ENCODE assay signal across 9 mouse cellular contexts in genomic region chrX:139610765-139611300, GRCm38 (mm10). TPM values are rescaled to one million over a fixed set of nuclear protein-coding genes. Genes with fewer than 3 reads are reported as not detected.
DNase-seq lines count a peak whose midpoint lies in the region; ATAC-seq and TF ChIP-seq lines count a peak whose summit lies in the region.
"Had no signal": no experiment of that assay in that cellular context is flagged by ENCODE, and none has a peak within 500 bp of the region (broad histone marks: within the 10 kb centered on the region; RNA-seq: fewer than 3 reads in every experiment).

No protein-coding gene starts in this region.

- TF ChIP-seq CTCF in liver, adult 2 months (IDR thresholded peaks at IDR 0.05; ENCODE audit: low read depth, low read length) = no peak

- no peaks in the 10 kb centered on the region for H3K36me3 ChIP-seq in heart, embryonic 13.5 days
- H3K36me3 ChIP-seq in liver, adult 2 months (ENCODE audit: control insufficient read depth, insufficient read depth, low read length) = no peaks in the 10 kb centered on the region
- H3K36me3 ChIP-seq in neural tube, embryonic 13.5 days = no peaks in the 10 kb centered on the region

- TF ChIP-seq POLR2A in liver, adult 2 months (IDR thresholded peaks at IDR 0.05; ENCODE audit: extremely low read depth, insufficient read depth, low read length) = no peak

- peak overlapping the region; percentile 86 for H3K9ac ChIP-seq in heart, embryonic 13.5 days
- peak overlapping the region; percentile 93 for H3K9ac ChIP-seq in liver, adult 2 months (ENCODE audit: low read depth, low read length)
- H3K9ac ChIP-seq in neural tube, embryonic 13.5 days = peak overlapping the region; percentile 72

- ATAC-seq in heart, embryonic 13.5 days (ENCODE audit: extremely low read depth, insufficient number of reproducible peaks, low FRiP score, low TSS enrichment) = no peak
- peak; percentile 91 for ATAC-seq in neural tube, embryonic 13.5 days (ENCODE audit: low read depth)

- peak overlapping the region; percentile 69 for H3K4me3 ChIP-seq in heart, embryonic 13.5 days
- H3K4me3 ChIP-seq in liver, adult 2 months (ENCODE audit: insufficient read depth, low read depth, low read length) = peak overlapping the region; percentile 96
- H3K4me3 ChIP-seq in neural tube, embryonic 13.5 days = peak overlapping the region; percentile 56

- peak overlapping the region; percentile 69 for H3K4me2 ChIP-seq in heart, embryonic 13.5 days
- H3K4me2 ChIP-seq in neural tube, embryonic 13.5 days = peak overlapping the region; percentile 69

- WGBS in heart, embryonic 13.5 days = 17% methylated on average over 45 of the region's 54 CpGs
- under 1% methylated on average over 53 of the region's 54 CpGs for WGBS in liver, adult 2 months
- 26% methylated on average over 33 of the region's 54 CpGs for WGBS in neural tube, embryonic 13.5 days

- no peaks in the 10 kb centered on the region for H3K9me3 ChIP-seq in heart, embryonic 13.5 days
- H3K9me3 ChIP-seq in neural tube, embryonic 13.5 days = no peaks in the 10 kb centered on the region

- peak overlapping the region; percentile 63 for H3K27ac ChIP-seq in heart, embryonic 13.5 days (replicated peaks)
- peak overlapping the region; percentile 86 for H3K27ac ChIP-seq in liver, adult 2 months (replicated peaks; ENCODE audit: insufficient read depth, low read depth, low read length)
- H3K27ac ChIP-seq in neural tube, embryonic 13.5 days (replicated peaks) = no peak overlapping the region

- no peaks in the 10 kb centered on the region for H3K4me1 ChIP-seq in heart, embryonic 13.5 days
- H3K4me1 ChIP-seq in liver, adult 2 months (ENCODE audit: control insufficient read depth, insufficient read depth, low read length) = peaks cover 5% of the 10 kb centered on the region
- H3K4me1 ChIP-seq in neural tube, embryonic 13.5 days (replicated peaks) = no peaks in the 10 kb centered on the region

- H3K79me2 ChIP-seq in liver, adult 2 months (ENCODE audit: control insufficient read depth, insufficient read depth, low read length) = peaks cover 10% of the 10 kb centered on the region; the same call in 1 of the 2 replicates

- H3K27me3 ChIP-seq in heart, embryonic 13.5 days (replicated peaks) = peaks cover 10% of the 10 kb centered on the region; the same call in 1 of the 2 replicates
- no peaks in the 10 kb centered on the region for H3K27me3 ChIP-seq in liver, adult 2 months (ENCODE audit: control insufficient read depth, insufficient read depth, low read length)
- peaks cover 58% of the 10 kb centered on the region for H3K27me3 ChIP-seq in neural tube, embryonic 13.5 days
- H3K27me3 ChIP-seq: CH12.LX had no signal

- DNase-seq in embryo, embryonic 10 days (ENCODE audit: low spot score) = peak; percentile 7
- no peak for DNase-seq in embryo, embryonic 9.5 days (ENCODE audit: extremely low spot score)
- DNase-seq in thymus, postnatal 0 days (ENCODE audit: low spot score) = peak; percentile 2
- no peak for DNase-seq in thymus, postnatal 36 days
- DNase-seq in liver, adult 2 months (ENCODE audit: extremely low read depth, low read depth, low spot score) = peak; percentile 19
- no peak for DNase-seq in cerebellum, adult 18-20 months

RNA-seq across cellular contexts. Expression of gene Rnf128, which starts 47.7 kb away (rescaled TPM):
- polyA plus RNA-seq in thymus, postnatal 0 days (2015; fragmentation: Nextera tagmentation; extraction: Ambion mirVana) = 10.9 and 11.3 TPM in 2 replicates
- polyA plus RNA-seq in heart, embryonic 13.5 days (2015; fragmentation: Nextera tagmentation; extraction: Ambion mirVana) = 25.2 and 29.9 TPM in 2 replicates
- 74.4 and 84.5 TPM in 2 replicates for total RNA-seq in liver, adult 2 months (2014; rRNA removed)
- polyA plus RNA-seq in liver, adult 2 months (2012; rRNA removed) = 40.3 and 43.8 TPM in 2 replicates
- 2.5 TPM in 2 replicates for polyA plus RNA-seq in neural tube, embryonic 13.5 days (2015; fragmentation: Nextera tagmentation; extraction: Ambion mirVana)
- total RNA-seq: CH12.LX had no signal

Comparison
In these comparisons a context has a peak if more than half of its experiments do, and no peak if none do; other contexts are left out.
1. DNase-seq: peak in embryo, embryonic 10 days (single experiment), thymus, postnatal 0 days (single experiment) and liver, adult 2 months (single experiment); none in embryo, embryonic 9.5 days (single experiment), thymus, postnatal 36 days (0 of 2) and cerebellum, adult 18-20 months (0 of 2).
2. Peak in every context shown above with its lines, with median percentiles within 50 percentile points of each other: H3K4me3 ChIP-seq and H3K9ac ChIP-seq.